Comparison of ENCODE assay signal across 10 mouse cellular contexts in genomic region chr10:75252301-75253022, GRCm38 (mm10). TPM values are rescaled to one million over a fixed set of nuclear protein-coding genes. Genes with fewer than 3 reads are reported as not detected.
A peak's percentile ranks its signal among the peaks of the same experiment; 100 is the strongest.
DNase-seq lines count a peak whose midpoint lies in the region; ATAC-seq lines count a peak whose summit lies in the region.
"Had no signal": no experiment of that assay in that cellular context is flagged by ENCODE, and none has a peak within 500 bp of the region (broad histone marks: within the 10 kb centered on the region; RNA-seq: fewer than 3 reads in every experiment).

No protein-coding gene starts in this region.

- H3K36me3 ChIP-seq in hindbrain, embryonic 10.5 days = peaks cover 51% of the 10 kb centered on the region
- H3K36me3 ChIP-seq in hindbrain, embryonic 12.5 days = peaks cover 31% of the 10 kb centered on the region
- H3K36me3 ChIP-seq in embryonic facial prominence, embryonic 11.5 days (replicated peaks; ENCODE audit: control insufficient read depth, insufficient read depth, low read depth, low read length) = peaks cover 2% of the 10 kb centered on the region; the same call in 1 of the 2 replicates
- H3K36me3 ChIP-seq in limb, embryonic 10.5 days = peaks cover 52% of the 10 kb centered on the region
- H3K36me3 ChIP-seq: midbrain, embryonic 15.5 days had no signal

- H3K27me3 ChIP-seq in hindbrain, embryonic 10.5 days (ENCODE audit: insufficient read depth, poor library complexity, severe bottlenecking) = no peaks in the 10 kb centered on the region
- no peaks in the 10 kb centered on the region for H3K27me3 ChIP-seq in hindbrain, embryonic 12.5 days
- H3K27me3 ChIP-seq in embryonic facial prominence, embryonic 11.5 days (ENCODE audit: control insufficient read depth, insufficient read depth, low read length) = no peaks in the 10 kb centered on the region
- no peaks in the 10 kb centered on the region for H3K27me3 ChIP-seq in limb, embryonic 10.5 days (ENCODE audit: low read depth, poor library complexity, severe bottlenecking)
- H3K27me3 ChIP-seq: limb, embryonic 15.5 days; midbrain, embryonic 15.5 days had no signal

- H3K27ac ChIP-seq in hindbrain, embryonic 10.5 days = no peak overlapping the region
- no peak overlapping the region for H3K27ac ChIP-seq in hindbrain, embryonic 12.5 days
- H3K27ac ChIP-seq in embryonic facial prominence, embryonic 11.5 days (replicated peaks; ENCODE audit: low read depth, low read length) = no peak overlapping the region
- H3K27ac ChIP-seq in limb, embryonic 10.5 days = peak overlapping the region; percentile 42; the same call in 1 of the 2 replicates
- H3K27ac ChIP-seq: limb, embryonic 15.5 days; midbrain, embryonic 15.5 days had no signal

- no peak overlapping the region for H3K4me2 ChIP-seq in hindbrain, embryonic 12.5 days (replicated peaks)
- H3K4me2 ChIP-seq in embryonic facial prominence, embryonic 11.5 days (ENCODE audit: low read depth, low read length) = no peak overlapping the region
- H3K4me2 ChIP-seq: limb, embryonic 15.5 days; midbrain, embryonic 15.5 days had no signal

- no peaks in the 10 kb centered on the region for H3K9me3 ChIP-seq in hindbrain, embryonic 10.5 days
- no peaks in the 10 kb centered on the region for H3K9me3 ChIP-seq in hindbrain, embryonic 12.5 days (replicated peaks)
- H3K9me3 ChIP-seq in embryonic facial prominence, embryonic 11.5 days (replicated peaks; ENCODE audit: control insufficient read depth, low read length) = no peaks in the 10 kb centered on the region
- no peaks in the 10 kb centered on the region for H3K9me3 ChIP-seq in limb, embryonic 10.5 days (replicated peaks)
- H3K9me3 ChIP-seq: limb, embryonic 15.5 days; midbrain, embryonic 15.5 days had no signal

- WGBS in hindbrain, embryonic 10.5 days = 81% methylated on average over 13 of the region's 13 CpGs
- WGBS in hindbrain, embryonic 12.5 days = 68% methylated on average over 13 of the region's 13 CpGs
- WGBS in embryonic facial prominence, embryonic 11.5 days = 71% methylated on average over 13 of the region's 13 CpGs
- WGBS in limb, embryonic 10.5 days = 69% methylated on average over 13 of the region's 13 CpGs

- no peak for ATAC-seq in hindbrain, embryonic 12.5 days (ENCODE audit: low FRiP score)
- no peak for ATAC-seq in embryonic facial prominence, embryonic 11.5 days (replicated peaks; ENCODE audit: insufficient number of reproducible peaks, low FRiP score, low TSS enrichment, low read depth)
- ATAC-seq: midbrain, embryonic 15.5 days had no signal

- no peak overlapping the region for H3K4me3 ChIP-seq in hindbrain, embryonic 10.5 days
- H3K4me3 ChIP-seq in hindbrain, embryonic 12.5 days = no peak overlapping the region
- H3K4me3 ChIP-seq in embryonic facial prominence, embryonic 11.5 days (ENCODE audit: low read depth, low read length) = no peak overlapping the region
- no peak overlapping the region for H3K4me3 ChIP-seq in limb, embryonic 10.5 days
- H3K4me3 ChIP-seq: limb, embryonic 15.5 days; midbrain, embryonic 15.5 days had no signal

- peak; percentile 5 for DNase-seq in hindbrain, embryonic 10.5 days (ENCODE audit: low spot score)
- DNase-seq in cerebellum, adult 11-12 months = peak; percentile 46
- DNase-seq in embryonic facial prominence, embryonic 11.5 days (ENCODE audit: low spot score) = peak; percentile 7
- DNase-seq in limb, embryonic 10.5 days (ENCODE audit: low spot score) = peak; percentile 30
- no peak for DNase-seq in spleen, postnatal 36 days (ENCODE audit: low spot score in 2 of 2)
- no peak for DNase-seq in thymus, adult 18-20 months
- DNase-seq: thymus, adult 2 months had no signal

- H3K9ac ChIP-seq in hindbrain, embryonic 12.5 days = no peak overlapping the region
- H3K9ac ChIP-seq in embryonic facial prominence, embryonic 11.5 days (replicated peaks; ENCODE audit: low read length) = no peak overlapping the region
- H3K9ac ChIP-seq: limb, embryonic 15.5 days; midbrain, embryonic 15.5 days had no signal

- H3K4me1 ChIP-seq in hindbrain, embryonic 10.5 days (replicated peaks) = no peaks in the 10 kb centered on the region
- no peaks in the 10 kb centered on the region for H3K4me1 ChIP-seq in hindbrain, embryonic 12.5 days
- H3K4me1 ChIP-seq in embryonic facial prominence, embryonic 11.5 days (ENCODE audit: control insufficient read depth, insufficient read depth, low read length) = no peaks in the 10 kb centered on the region
- peaks cover 10% of the 10 kb centered on the region for H3K4me1 ChIP-seq in limb, embryonic 10.5 days
- H3K4me1 ChIP-seq: limb, embryonic 15.5 days; midbrain, embryonic 15.5 days had no signal

RNA-seq across cellular contexts. Expression of gene Specc1l, which starts 40.6 kb away (rescaled TPM):
- polyA plus RNA-seq in hindbrain, embryonic 10.5 days (2016; fragmentation: Nextera tagmentation; extraction: Ambion mirVana) = 38.5 and 38.8 TPM in 2 replicates
- 51.4 and 54.6 TPM in 2 replicates for polyA plus RNA-seq in hindbrain, embryonic 12.5 days (2016; fragmentation: Nextera tagmentation; extraction: Ambion mirVana)
- polyA plus RNA-seq in embryonic facial prominence, embryonic 11.5 days (2014; fragmentation: Nextera tagmentation; extraction: Ambion mirVana) = 23.3 and 24.1 TPM in 2 replicates
- polyA plus RNA-seq in limb, embryonic 10.5 days (2016; fragmentation: Nextera tagmentation; extraction: Ambion mirVana) = 33.5 and 41.9 TPM in 2 replicates

Comparison
In these comparisons a context has a peak if more than half of its experiments do, and no peak if none do; other contexts are left out.
1. DNase-seq: peak in hindbrain, embryonic 10.5 days (single experiment), cerebellum, adult 11-12 months (single experiment), embryonic facial prominence, embryonic 11.5 days (single experiment) and limb, embryonic 10.5 days (single experiment); none in spleen, postnatal 36 days (0 of 2) and thymus, adult 18-20 months (0 of 2).